Mouse (Mus musculus) ovary, postnatal 14 days (tissue): Measurements from ENCODE around the gene Cdc37l1.
A peak's percentile ranks its signal among the peaks of the same experiment; 100 is the strongest.
"Not testable (repeated sequence)": the region's sequence is repeated elsewhere in the genome, so short reads cannot be mapped to it uniquely, and the experiment has no call there.

ENCODE experiments used
- DNase-seq: peaks from one replicate; pipeline ENCODE4 v3.0.0; 2022; ENCODE audit warnings: low spot score

Gene Cdc37l1

DNA sequence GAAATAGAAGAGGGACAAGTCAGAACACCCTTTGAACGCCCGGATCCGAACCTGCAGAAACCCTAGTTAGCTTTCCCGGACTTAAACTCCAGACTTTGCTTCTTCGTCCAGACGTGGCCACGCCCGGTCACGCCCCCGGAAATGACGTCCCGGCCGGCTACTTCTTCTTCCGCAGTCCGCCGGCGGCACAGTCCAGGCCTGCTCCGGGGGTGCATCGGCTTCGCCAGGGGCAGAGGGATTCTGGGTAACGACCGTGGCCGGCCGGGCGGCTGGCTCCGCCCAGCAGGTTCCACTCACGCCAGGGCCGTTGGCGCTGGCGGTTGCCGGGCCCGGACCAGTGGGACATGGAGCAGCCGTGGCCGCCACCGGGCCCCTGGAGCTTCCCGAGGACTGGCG is at the start of gene Cdc37l1:
Cdc37l1 (plus strand) TSS at position 159 of the 396 bp plus-strand sequence.
- DNase-seq, result peak; percentile 98

GRCm38 (mm10) chr19:28941271-28941670 is 48.9 kb upstream of the Cdc37l1 start:
- no peak for DNase-seq

DNA sequence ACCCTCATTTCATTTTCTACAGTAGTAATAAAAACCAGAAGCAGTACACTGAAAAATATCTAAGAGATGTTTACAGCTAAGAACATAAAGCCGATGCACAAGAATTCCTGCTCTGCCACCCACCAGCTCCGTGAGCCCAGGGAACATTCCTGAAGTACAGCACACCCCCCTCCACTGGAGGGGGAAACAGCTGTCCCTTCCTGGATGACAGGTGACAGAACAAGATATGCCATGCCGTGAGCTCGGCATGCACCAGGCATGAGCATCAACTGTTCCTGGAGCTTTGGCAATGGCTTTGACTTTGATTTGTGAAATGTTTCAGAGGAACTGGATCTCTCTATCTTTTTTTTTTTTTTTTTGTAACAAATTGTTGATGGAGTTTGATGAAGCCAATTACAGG is 43.4 kb upstream of the Cdc37l1 start:
- DNase-seq, result no peak

DNA sequence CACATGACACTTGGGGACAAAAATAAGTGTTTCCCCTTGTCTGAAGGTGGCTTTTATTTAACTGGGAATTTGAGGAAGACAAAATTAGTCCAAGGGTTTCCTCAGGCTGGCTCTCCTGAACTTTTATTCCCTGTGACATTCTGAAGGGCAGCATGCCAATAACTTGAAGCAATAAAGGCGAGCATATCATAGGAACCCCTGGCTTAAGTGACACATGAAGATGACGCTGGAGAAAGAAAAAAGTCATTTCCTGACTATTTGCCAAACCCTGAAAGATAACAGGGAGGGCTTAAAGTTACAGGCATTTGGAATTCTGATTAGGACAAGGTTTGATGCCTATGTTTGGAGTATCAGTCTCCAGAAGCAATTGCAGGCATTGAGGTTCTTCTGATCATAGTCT is 42.8 kb upstream of the Cdc37l1 start:
- no peak for DNase-seq

- DNase-seq, result no peak
These were observed 38.9 kb upstream of the Cdc37l1 start for GRCm38 (mm10) chr19:28951251-28951650.

GRCm38 (mm10) chr19:28963113-28963512 is 27.0 kb upstream of the Cdc37l1 start:
- DNase-seq, result no peak

- DNase-seq, result no peak
These were observed 26.7 kb upstream of the Cdc37l1 start for GRCm38 (mm10) chr19:28963513-28963841.

DNA sequence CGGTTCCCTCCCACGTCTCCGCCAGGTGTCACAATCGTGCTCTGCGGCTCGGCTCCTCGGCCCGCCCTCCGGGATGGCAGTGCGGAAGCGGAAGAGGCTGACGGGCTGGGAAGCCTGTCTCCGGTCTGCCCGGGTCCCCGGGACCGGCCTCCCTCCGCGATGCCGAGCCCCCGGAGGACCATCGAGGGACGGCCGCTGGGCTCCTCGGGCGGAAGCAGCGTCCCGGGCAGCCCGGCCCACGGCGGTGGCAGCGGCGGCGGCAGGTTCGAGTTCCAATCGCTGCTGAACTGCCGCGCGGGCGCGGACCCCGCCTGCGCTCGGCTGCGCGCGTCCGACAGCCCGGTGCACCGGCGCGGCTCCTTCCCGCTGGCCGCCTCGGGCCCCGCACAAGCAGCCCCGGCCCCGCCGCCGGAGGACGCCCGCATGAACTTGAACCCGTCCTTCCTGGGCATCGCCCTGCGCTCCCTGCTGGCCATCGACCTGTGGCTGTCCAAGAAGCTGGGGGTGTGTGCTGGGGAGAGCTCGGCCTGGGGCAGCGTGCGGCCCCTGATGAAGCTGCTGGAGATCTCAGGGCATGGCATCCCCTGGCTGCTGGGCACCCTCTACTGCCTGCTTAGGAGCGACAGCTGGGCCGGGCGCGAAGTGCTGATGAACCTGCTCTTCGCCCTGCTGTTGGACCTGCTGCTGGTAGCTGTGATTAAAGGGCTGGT is 26.2 kb upstream of the Cdc37l1 start, which contains the start of gene Plpp6:
Plpp6 (plus strand) TSS at position 112 of the 710 bp plus-strand sequence.
- peak; percentile 69 for DNase-seq

DNA sequence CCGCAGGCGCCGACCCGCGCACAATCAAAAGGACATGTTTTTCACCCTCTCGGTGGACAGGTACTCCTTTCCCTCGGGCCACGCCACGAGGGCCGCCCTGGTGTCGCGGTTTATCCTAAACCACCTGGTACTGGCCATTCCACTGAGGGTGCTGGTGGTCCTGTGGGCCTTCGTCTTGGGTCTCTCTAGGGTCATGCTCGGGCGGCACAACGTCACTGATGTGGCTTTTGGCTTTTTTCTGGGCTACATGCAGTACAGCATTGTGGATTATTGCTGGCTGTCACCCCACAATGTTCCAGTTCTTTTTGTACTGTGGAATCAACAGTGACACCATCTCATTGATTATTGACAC is 25.6 kb upstream of the Cdc37l1 start:
- DNase-seq, result no peak

GRCm38 (mm10) chr19:28967652-28968051 is 22.5 kb upstream of the Cdc37l1 start, which contains the start of gene 4430402I18Rik:
Gene 4430402I18Rik, minus strand, starts transcription at chr19:28967800.
- no peak for DNase-seq

GRCm38 (mm10) chr19:28968178-28968577 is 22.0 kb upstream of the Cdc37l1 start:
- DNase-seq, result no peak

- DNase-seq, result no peak
These were observed 20.9 kb upstream of the Cdc37l1 start for GRCm38 (mm10) chr19:28969231-28969630.

- DNase-seq, result no peak
These were observed 19.9 kb upstream of the Cdc37l1 start for GRCm38 (mm10) chr19:28970251-28970650.

DNA sequence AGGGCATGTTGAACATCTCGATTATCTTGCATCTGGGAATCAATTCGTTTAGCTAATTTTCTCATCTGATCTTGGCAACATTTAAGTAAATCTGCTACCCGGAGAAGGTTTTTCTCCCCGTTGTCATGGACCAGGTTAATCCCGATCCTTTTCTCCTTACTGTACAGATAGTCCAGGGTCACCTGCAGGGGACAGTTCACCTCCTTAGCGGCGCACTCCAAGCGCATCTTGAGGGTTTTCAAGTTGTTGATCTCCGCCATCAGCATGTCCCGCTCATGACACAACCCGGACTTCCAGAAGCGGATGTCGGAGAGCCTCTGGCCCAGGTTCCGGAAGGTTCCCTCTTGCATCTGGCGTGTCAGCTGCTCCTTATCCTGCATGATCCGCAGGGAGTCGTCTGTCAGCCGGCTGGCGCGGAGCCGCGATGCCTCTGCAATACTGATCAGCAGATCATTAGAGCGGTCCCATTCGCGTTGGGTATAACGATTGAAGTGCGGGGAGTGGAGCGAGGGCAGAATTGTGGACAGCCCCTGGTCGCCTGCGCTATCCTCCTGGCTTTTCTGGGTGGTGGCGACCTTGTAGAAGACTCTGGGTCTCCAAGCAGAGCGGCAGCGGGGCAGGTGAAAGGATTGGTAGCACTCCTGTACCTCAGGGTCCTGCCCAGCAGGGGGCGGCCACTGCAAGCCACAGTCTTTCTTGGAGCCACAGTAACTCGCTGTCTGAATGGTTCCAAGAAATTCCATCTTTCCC is 15.1 kb upstream of the Cdc37l1 start:
- DNase-seq, result peak; percentile 73

- no peak for DNase-seq
These were observed 7.5 kb upstream of the Cdc37l1 start for GRCm38 (mm10) chr19:28982617-28983016.

- DNase-seq, result no peak
These were observed 637 bp upstream of the Cdc37l1 start for GRCm38 (mm10) chr19:28989515-28989914.

- no peak for DNase-seq
These were observed 554 bp downstream of the Cdc37l1 start for GRCm38 (mm10) chr19:28990590-28991221.

GRCm38 (mm10) chr19:28991391-28991790 is 1.2 kb downstream of the Cdc37l1 start:
- DNase-seq, result no peak

DNA sequence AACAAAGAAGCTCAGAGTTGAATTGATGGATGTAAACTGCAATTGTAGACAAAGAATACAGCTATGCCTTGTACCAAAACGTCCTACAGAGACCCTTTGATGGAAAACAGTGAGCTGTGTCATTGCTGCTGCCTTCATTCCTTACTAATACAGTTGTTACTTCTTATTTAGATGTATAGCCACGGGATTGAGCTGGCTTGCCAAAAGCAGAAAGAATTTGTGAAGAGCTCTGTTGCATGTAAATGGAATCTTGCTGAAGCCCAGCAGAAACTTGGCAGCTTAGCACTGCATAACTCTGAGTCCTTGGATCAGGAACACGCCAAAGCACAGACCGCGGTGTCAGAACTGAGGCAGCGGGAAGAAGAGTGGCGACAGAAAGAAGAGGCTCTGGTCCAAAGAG is 4.7 kb downstream of the Cdc37l1 start:
- no peak for DNase-seq

GRCm38 (mm10) chr19:28995366-28995765 is 5.2 kb downstream of the Cdc37l1 start:
- DNase-seq, result no peak

- DNase-seq, result no peak
These were observed 8.0 kb downstream of the Cdc37l1 start for GRCm38 (mm10) chr19:28997976-28998630.

GRCm38 (mm10) chr19:29000321-29000720 is 10.2 kb downstream of the Cdc37l1 start:
- not testable (repeated sequence) for DNase-seq
